Mouse (Mus musculus) embryonic fibroblast, embryonic 13.5 days (primary cell): Measurements from ENCODE around the gene Rasgef1b.

Experiments used
- CTCF ChIP-seq: IDR thresholded peaks from 2 replicates; pipeline ENCODE4 v1.5.1; 2011; ENCODE audit warnings: mild to moderate bottlenecking, control low read depth, low read length, moderate library complexity, borderline replicate concordance; ENCODE audit not compliant: insufficient read depth
- POLR2A ChIP-seq: IDR thresholded peaks from 2 replicates; pipeline ENCODE4 v1.6.1; 2011; ENCODE audit warnings: low read depth, mild to moderate bottlenecking, control low read depth, low read length, moderate library complexity

GRCm38 (mm10) chr5:99722310-99722709 lies 6.6 kb downstream of the Rasgef1b start:
- TF ChIP-seq POLR2A (no peak), CTCF (no peak)
